Mouse (Mus musculus): Measurements from ENCODE around the gene 2410131K14Rik. TPM values are rescaled to one million over a fixed set of nuclear protein-coding genes. Genes with fewer than 3 reads are reported as not detected.

The 2410131K14Rik gene
- polyA plus RNA-seq, 1 experiment from 2014 or later: 13.6 TPM

GRCm38 (mm10) chr5:118294865-118295258, 49.8 kb downstream of the 2410131K14Rik start:
- Histone ChIP-seq H3K4me2 (peak overlapping the region; percentile 27; the same call in 1 of the 2 replicates), H3K27ac (replicated peaks) (peak overlapping the region; percentile 79), H3K27me3 (no peaks in the 10 kb centered on the region; the same call in 1 of the 2 replicates), H3K9me3 (no peaks in the 10 kb centered on the region), H3K36me3 (no peaks in the 10 kb centered on the region), H3K4me3 (no peak overlapping the region), H3K4me1 (replicated peaks) (peaks cover 46% of the 10 kb centered on the region), H3K9ac (no peak overlapping the region)
- no peak for ATAC-seq (ENCODE audit: low read depth)
- 87% methylated on average over 7 of the region's 7 CpGs for WGBS

- ATAC-seq (ENCODE audit: low read depth): peak; percentile 55
- Histone ChIP-seq H3K4me2 (no peak overlapping the region), H3K4me3 (no peak overlapping the region), H3K36me3 (no peaks in the 10 kb centered on the region), H3K9ac (0 out of 2 replicates have a peak overlapping the region, but pooled peaks have one; percentile 0), H3K27me3 (no peaks in the 10 kb centered on the region; the same call in 1 of the 2 replicates), H3K27ac (replicated peaks) (0 out of 2 replicates have a peak overlapping the region, but pooled peaks have one; percentile 18), H3K9me3 (no peaks in the 10 kb centered on the region), H3K4me1 (replicated peaks) (peaks cover 46% of the 10 kb centered on the region)
- WGBS: 7% methylated on average over 12 of the region's 12 CpGs
Measured at GRCm38 (mm10) chr5:118297338-118297746, 52.3 kb downstream of the 2410131K14Rik start.

GRCm38 (mm10) chr5:118299720-118300400, 54.8 kb downstream of the 2410131K14Rik start:
- no peaks in the 10 kb centered on the region; the same call in 1 of the 2 replicates for H3K27me3 ChIP-seq

GRCm38 (mm10) chr5:118302466-118303155, 57.6 kb downstream of the 2410131K14Rik start:
- WGBS: 72% methylated on average over 9 of the region's 9 CpGs
- ATAC-seq (ENCODE audit: low read depth): no peak
- H3K9ac ChIP-seq: no peak overlapping the region

More at GRCm38 (mm10) chr5:118299720-118300400, 54.8 kb downstream of the 2410131K14Rik start:
- no peak overlapping the region for H3K27ac ChIP-seq (replicated peaks)
- no peaks in the 10 kb centered on the region for H3K36me3 ChIP-seq
- no peak for ATAC-seq (ENCODE audit: low read depth)
- no peak overlapping the region for H3K4me3 ChIP-seq
- no peak overlapping the region for H3K9ac ChIP-seq
- peaks cover 32% of the 10 kb centered on the region for H3K4me1 ChIP-seq (replicated peaks)
- WGBS: 82% methylated on average over 11 of the region's 11 CpGs
- H3K9me3 ChIP-seq: no peaks in the 10 kb centered on the region
- no peak overlapping the region for H3K4me2 ChIP-seq

GRCm38 (mm10) chr5:118304970-118305618, 60.1 kb downstream of the 2410131K14Rik start:
- no peak overlapping the region for H3K4me2 ChIP-seq
- 86% methylated on average over 19 of the region's 19 CpGs for WGBS
- no peak overlapping the region for H3K4me3 ChIP-seq
- H3K9ac ChIP-seq: no peak overlapping the region
- H3K27me3 ChIP-seq: no peaks in the 10 kb centered on the region
- H3K4me1 ChIP-seq (replicated peaks): no peaks in the 10 kb centered on the region
- H3K27ac ChIP-seq (replicated peaks): no peak overlapping the region
- no peaks in the 10 kb centered on the region for H3K9me3 ChIP-seq
- no peak for ATAC-seq (ENCODE audit: low read depth)
- H3K36me3 ChIP-seq: no peaks in the 10 kb centered on the region

More at GRCm38 (mm10) chr5:118302466-118303155, 57.6 kb downstream of the 2410131K14Rik start:
- no peaks in the 10 kb centered on the region; the same call in 1 of the 2 replicates for H3K27me3 ChIP-seq
- H3K4me1 ChIP-seq (replicated peaks): peaks cover 12% of the 10 kb centered on the region
- H3K27ac ChIP-seq (replicated peaks): no peak overlapping the region
- no peaks in the 10 kb centered on the region for H3K9me3 ChIP-seq
- no peak overlapping the region for H3K4me2 ChIP-seq
- no peak overlapping the region for H3K4me3 ChIP-seq
- no peaks in the 10 kb centered on the region for H3K36me3 ChIP-seq

- Histone ChIP-seq H3K4me1 (replicated peaks) (no peaks in the 10 kb centered on the region), H3K4me2 (no peak overlapping the region), H3K36me3 (no peaks in the 10 kb centered on the region), H3K9me3 (no peaks in the 10 kb centered on the region), H3K4me3 (no peak overlapping the region), H3K27ac (replicated peaks) (no peak overlapping the region), H3K9ac (no peak overlapping the region), H3K27me3 (no peaks in the 10 kb centered on the region)
- 83% methylated on average over 6 of the region's 6 CpGs for WGBS
- no peak for ATAC-seq (ENCODE audit: low read depth)
Measured at GRCm38 (mm10) chr5:118310389-118310788, 65.4 kb downstream of the 2410131K14Rik start.

GRCm38 (mm10) chr5:118311251-118311650, 66.2 kb downstream of the 2410131K14Rik start:
- Histone ChIP-seq H3K4me2 (no peak overlapping the region), H3K4me1 (replicated peaks) (no peaks in the 10 kb centered on the region), H3K27me3 (no peaks in the 10 kb centered on the region), H3K27ac (replicated peaks) (no peak overlapping the region), H3K9me3 (no peaks in the 10 kb centered on the region), H3K36me3 (no peaks in the 10 kb centered on the region), H3K9ac (no peak overlapping the region), H3K4me3 (no peak overlapping the region)
- ATAC-seq (ENCODE audit: low read depth): no peak
- WGBS: 52% methylated on average over 10 of the region's 10 CpGs

- Histone ChIP-seq H3K36me3 (no peaks in the 10 kb centered on the region), H3K9me3 (no peaks in the 10 kb centered on the region), H3K9ac (no peak overlapping the region), H3K4me2 (no peak overlapping the region), H3K27ac (replicated peaks) (no peak overlapping the region), H3K27me3 (no peaks in the 10 kb centered on the region), H3K4me3 (no peak overlapping the region), H3K4me1 (replicated peaks) (peaks cover 1% of the 10 kb centered on the region)
- no peak for ATAC-seq (ENCODE audit: low read depth)
- 89% methylated on average over 6 of the region's 6 CpGs for WGBS
Measured at GRCm38 (mm10) chr5:118313766-118314165, 68.7 kb downstream of the 2410131K14Rik start.

Other genes with a start within 250 kb of the 2410131K14Rik start
- 1.8 and 2.1 TPM in 2 replicates for gene Tesc, start 217.5 kb upstream of the 2410131K14Rik start, polyA plus RNA-seq (2015; fragmentation: Nextera tagmentation; extraction: Ambion mirVana)
- gene Fbxw8, start 89.8 kb upstream of the 2410131K14Rik start, polyA plus RNA-seq (2015; fragmentation: Nextera tagmentation; extraction: Ambion mirVana): 25.1 and 25.5 TPM in 2 replicates
- gene Hrk, start 80.6 kb upstream of the 2410131K14Rik start, polyA plus RNA-seq (2015; fragmentation: Nextera tagmentation; extraction: Ambion mirVana): 3.3 and 3.4 TPM in 2 replicates
- 9.7 and 14.1 TPM in 2 replicates for gene Rnft2, start 111 bp upstream of the 2410131K14Rik start, polyA plus RNA-seq (2015; fragmentation: Nextera tagmentation; extraction: Ambion mirVana)